Mouse (Mus musculus): ENCODE data around the gene Atp6v0c.

GRCm38 (mm10) chr17:24203611-24204534 lies 34.4 kb upstream of the Atp6v0c start:
- TF ChIP-seq GATA1 (IDR thresholded peaks at IDR 0.05; ENCODE audit: borderline replicate concordance, low read length) (no peak), FLI1 (IDR thresholded peaks at IDR 0.05; ENCODE audit: low read length) (no peak)
